Mouse (Mus musculus): Measurements from ENCODE around the gene Fkbpl.

Gene Fkbpl

GRCm38 (mm10) chr17:34648141-34648890 lies 3.8 kb downstream of the Fkbpl start:
- no peak for DNase-seq (ENCODE audit: low spot score in 2 of 2)

DNA sequence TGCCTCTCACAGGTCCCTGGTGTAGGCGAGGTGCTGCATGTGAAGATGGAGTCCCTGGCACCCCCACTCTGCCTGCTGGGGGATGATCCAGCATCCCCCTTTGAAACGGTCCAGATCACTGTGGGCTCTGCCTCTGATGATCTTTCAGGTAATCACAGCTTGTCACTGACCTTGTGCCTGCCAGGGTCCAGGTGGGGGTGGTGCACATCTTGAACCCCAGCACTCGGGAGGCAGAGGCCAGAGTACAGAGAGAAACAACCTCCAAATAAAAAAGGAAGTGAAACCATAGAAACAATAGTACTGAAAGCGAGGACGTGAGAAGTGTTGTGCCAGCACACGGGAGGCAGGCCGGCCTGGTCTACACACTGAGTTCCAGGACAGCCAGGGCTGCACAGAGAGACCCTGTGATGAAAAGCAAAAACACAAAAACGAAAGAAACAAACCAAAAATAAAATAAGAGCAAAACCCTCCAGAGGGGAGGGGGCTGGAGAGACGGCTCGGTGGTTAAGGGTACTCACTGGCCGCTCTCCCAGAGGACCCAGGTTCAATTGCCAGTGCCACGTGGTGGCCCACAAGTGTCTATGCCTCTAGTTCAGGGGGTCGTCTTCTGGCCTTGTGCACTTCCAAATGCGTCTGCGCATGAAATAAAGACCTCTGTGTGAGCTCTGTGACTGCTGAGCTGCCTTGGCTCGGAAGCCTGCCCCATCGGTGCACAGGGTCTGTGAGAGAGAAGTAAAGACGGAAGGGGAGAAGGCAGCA lies 4.7 kb downstream of the Fkbpl start:
- no peak for DNase-seq (ENCODE audit: low spot score in 2 of 2)

GRCm38 (mm10) chr17:34650781-34651180 lies 6.2 kb downstream of the Fkbpl start:
- no peak for DNase-seq (ENCODE audit: low spot score in 2 of 2)

GRCm38 (mm10) chr17:34651507-34652221 lies 7.1 kb downstream of the Fkbpl start:
- DNase-seq (ENCODE audit: low spot score in 2 of 2) = no peak

- no peak for DNase-seq (ENCODE audit: low spot score in 2 of 2)
Measured at GRCm38 (mm10) chr17:34652546-34652945, 8.0 kb downstream of the Fkbpl start.

- no peak for DNase-seq (ENCODE audit: low spot score in 2 of 2)
Measured at GRCm38 (mm10) chr17:34652985-34653384, 8.4 kb downstream of the Fkbpl start.

GRCm38 (mm10) chr17:34653746-34654285 lies 9.3 kb downstream of the Fkbpl start:
- peak in 1 of 2 experiments; percentile 78 for DNase-seq (ENCODE audit: low spot score in 2 of 2)

DNA sequence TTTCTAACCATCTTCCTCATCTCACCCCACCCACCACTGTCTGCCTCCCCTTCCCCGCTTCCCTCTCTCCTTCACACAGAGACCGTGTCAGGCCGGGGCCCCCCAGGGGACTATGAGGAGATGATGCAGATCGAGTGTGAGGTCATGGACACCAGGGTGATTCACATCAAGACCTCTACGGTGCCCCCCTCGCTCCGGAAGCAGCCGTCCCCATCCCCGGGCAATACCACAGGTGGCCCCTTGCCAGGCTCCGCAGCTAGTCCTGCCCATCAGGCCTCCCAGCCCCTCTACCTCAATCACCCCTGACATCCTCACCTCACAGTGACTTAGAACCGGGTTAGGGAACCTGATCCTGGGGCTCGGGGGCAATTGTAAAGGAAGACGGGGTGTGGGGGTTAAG lies 9.8 kb downstream of the Fkbpl start:
- no peak for DNase-seq (ENCODE audit: low spot score in 2 of 2)

GRCm38 (mm10) chr17:34655160-34655559 lies 10.6 kb downstream of the Fkbpl start:
- no peak for DNase-seq (ENCODE audit: low spot score in 2 of 2)

- DNase-seq (ENCODE audit: low spot score in 2 of 2) = no peak
Measured at GRCm38 (mm10) chr17:34655581-34655991, 11.0 kb downstream of the Fkbpl start.

GRCm38 (mm10) chr17:34656666-34657065 lies 12.1 kb downstream of the Fkbpl start:
- DNase-seq (ENCODE audit: low spot score in 2 of 2) = no peak

- no peak for DNase-seq (ENCODE audit: low spot score in 2 of 2)
Measured at GRCm38 (mm10) chr17:34657271-34657670, 12.7 kb downstream of the Fkbpl start.

DNA sequence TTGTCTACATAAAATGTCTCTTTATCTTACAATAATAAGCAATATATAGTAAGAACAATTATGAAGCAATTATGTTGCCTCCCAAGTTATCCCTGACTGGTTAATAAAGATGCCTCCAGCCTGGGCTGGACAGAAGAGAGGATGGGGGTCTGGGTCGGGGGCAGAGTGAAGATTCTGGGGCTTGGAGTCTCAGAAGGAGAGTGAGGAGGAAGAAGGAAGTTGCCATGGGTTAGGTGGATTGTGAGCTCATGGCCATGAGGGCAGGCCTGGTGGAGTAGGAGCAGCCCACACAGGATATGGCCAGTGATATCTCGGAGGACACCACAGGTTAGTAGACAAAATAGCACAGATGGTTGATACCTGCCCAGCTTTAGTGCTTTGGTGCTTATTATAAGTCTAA lies 13.6 kb downstream of the Fkbpl start:
- DNase-seq (ENCODE audit: low spot score in 2 of 2) = no peak

- DNase-seq (ENCODE audit: low spot score in 2 of 2) = no peak
Measured at GRCm38 (mm10) chr17:34658591-34658990, 14.0 kb downstream of the Fkbpl start.

GRCm38 (mm10) chr17:34659181-34659896 lies 14.8 kb downstream of the Fkbpl start:
- DNase-seq (ENCODE audit: low spot score in 2 of 2) = no peak

DNA sequence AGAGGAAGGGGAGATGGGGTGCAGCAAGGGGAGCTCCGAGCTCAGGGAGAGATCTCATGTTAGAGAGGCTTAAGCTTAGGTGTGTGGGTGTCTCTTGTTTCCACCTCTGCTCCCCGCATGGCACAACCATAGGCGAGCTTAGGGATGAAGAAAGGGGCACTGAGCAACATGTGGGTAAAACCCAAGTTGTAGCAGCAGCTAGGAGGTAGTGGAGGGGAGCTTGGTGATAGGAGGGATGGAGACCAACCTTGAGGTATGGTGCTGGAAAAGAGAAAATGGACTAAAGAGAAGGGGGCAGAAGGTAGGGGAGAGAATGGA lies 15.3 kb downstream of the Fkbpl start:
- DNase-seq (ENCODE audit: low spot score in 2 of 2) = no peak

DNA sequence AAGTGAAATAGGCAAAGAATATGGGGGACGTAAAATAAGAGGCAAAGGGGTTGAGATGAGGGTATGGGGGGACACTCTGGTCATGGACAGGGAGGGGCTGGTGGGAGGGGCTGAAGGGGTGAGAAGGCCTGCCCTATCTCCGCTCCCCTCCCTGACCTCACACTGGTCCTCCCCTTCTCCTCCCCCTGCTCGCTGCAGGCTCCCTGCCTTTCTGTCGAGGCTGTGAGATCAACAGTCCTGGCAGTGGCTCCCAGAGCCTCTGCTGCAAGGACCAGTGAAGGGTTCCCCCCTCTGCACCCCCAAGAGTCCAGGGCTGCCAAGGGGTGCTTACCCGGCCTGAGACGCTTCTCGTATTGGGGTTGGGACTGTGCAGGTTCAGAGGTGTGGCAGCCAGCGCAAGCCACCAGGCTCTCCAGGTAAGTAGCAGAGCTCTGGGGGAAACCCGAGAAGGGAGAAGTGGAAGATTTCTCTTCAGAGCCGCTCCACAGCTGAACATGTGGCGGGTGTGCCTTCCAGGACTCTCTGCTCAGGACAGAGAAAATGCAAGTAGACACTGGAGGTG lies 15.8 kb downstream of the Fkbpl start:
- no peak for DNase-seq (ENCODE audit: low spot score in 2 of 2)

DNA sequence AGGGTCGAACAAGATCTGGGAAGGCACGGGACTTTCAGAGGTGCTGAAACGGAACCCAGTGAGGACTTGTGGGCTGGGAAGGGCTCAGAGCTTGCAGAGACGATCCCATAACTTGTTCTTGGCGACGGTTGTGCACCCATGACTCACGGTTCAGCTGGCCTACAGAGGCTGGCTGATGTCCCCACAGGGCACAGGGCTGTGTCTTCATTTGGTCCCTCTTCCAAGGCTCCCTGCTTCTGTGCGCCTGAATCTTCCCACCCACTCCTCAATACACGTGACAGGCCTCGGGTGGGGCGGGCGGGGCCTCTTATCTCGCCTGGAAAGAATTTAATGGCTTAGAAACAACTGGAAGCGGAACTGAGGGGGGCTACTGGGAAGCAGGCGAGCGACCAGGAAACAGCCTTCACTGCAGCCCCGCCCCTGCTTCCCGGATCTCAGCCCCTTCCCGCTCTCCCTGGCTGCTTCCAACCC lies 16.6 kb downstream of the Fkbpl start:
- DNase-seq (ENCODE audit: low spot score in 2 of 2) = no peak

DNA sequence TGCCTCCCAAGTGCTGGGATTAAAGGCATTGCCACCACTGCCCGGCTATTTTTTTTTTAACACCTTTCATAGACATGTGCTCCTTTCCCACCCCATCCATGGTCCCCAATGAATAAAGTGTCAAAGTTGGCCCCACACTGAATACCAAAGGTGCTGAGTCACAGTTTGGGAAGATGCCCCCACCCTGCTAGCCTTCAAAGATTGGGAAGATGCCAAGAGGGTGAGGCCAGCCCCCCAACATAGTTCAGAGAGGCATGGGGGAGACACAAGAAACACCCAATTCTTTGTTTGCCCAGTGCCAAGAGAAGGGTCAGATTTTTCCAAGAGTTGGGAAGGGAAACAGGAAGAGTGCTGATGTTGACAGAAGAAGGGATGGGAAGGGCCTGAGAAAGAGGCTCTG lies 17.9 kb downstream of the Fkbpl start:
- no peak for DNase-seq (ENCODE audit: low spot score in 2 of 2)

DNA sequence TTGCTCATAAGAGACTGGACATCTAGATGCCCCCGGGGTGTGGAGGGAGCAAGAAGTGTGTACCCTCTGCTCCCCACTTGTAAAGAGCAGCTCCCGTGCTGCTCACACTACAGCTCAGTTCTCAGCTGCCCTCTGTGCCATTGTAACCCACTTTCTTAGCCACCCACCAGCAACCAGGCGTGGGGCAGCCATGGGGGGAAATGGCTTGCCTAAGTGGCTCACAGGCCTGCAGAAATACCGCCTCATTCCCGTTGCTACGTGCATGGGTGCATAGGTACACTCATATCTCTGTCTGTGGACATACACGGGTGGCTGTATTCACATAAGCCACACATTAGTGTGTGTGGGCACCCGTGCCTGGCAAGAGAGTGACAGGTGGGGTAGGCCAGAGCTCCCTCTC lies 18.4 kb downstream of the Fkbpl start:
- no peak for DNase-seq (ENCODE audit: low spot score in 2 of 2)

DNA sequence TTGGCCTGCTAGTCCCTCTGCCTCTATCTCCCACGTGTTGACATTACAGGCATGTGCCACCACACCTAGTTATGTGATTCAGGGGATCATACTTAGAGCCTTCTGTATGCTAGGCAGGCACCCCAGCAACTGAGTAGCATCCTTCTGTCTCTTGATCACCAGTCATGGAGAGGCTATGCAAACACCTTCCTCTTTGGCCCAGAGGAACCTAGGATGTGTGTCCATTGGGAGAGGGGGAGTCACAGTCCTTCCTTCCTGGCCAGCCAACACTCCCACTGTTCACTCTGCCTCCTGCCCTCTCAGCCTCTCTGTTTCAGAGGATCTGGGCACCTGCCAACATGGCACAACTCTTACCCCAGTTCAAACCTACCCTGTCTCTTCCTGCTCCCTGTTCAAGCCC lies 19.0 kb downstream of the Fkbpl start:
- no peak for DNase-seq (ENCODE audit: low spot score in 2 of 2)
